Comparison of ENCODE assay signal across 9 mouse cellular contexts in the genomic region with DNA sequence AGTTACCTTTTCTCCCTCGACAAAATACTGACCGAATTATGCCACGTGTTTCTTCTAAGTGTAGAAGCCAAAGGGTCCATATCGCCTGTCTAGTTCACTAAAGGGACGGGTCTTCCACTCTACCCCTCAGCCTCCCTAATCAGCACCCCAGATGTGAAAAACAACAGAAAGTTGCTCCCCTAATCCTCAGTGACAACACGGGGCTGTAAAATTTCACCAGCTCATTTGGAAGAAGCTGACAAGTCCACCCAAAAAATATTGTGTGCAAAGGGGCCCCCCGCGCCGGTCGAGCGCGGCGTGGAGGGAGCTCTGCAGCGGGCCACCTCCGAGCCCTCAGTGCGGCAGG. TPM values are rescaled to one million over a fixed set of nuclear protein-coding genes. Genes with fewer than 3 reads are reported as not detected.
DNase-seq lines count a peak whose midpoint lies in the region; ATAC-seq and TF ChIP-seq lines count a peak whose summit lies in the region.
"Had no signal": no experiment of that assay in that cellular context is flagged by ENCODE, and none has a peak within 500 bp of the region (broad histone marks: within the 10 kb centered on the region; RNA-seq: fewer than 3 reads in every experiment).

No protein-coding gene starts in this region.

- peak; percentile 37; the same call in 1 of the 2 replicates for ATAC-seq in intestine, embryonic 16.5 days
- ATAC-seq in neural tube, embryonic 12.5 days (ENCODE audit: low FRiP score, low read depth), result 0 out of 2 replicates have a peak, but pooled peaks have one; percentile 5
- ATAC-seq in erythroid progenitor cell, adult 5-6 weeks (replicated peaks; ENCODE audit: low FRiP score, poor library complexity, severe bottlenecking), result no peak

- H3K4me3 ChIP-seq in layer of hippocampus, adult 2 months, result peak overlapping the region; percentile 48
- peak overlapping the region; percentile 58 for H3K4me3 ChIP-seq in embryonic fibroblast, embryonic 13.5 days (ENCODE audit: insufficient read depth, low read length)
- peak overlapping the region; percentile 57 for H3K4me3 ChIP-seq in intestine, embryonic 16.5 days (ENCODE audit: low read length)
- peak overlapping the region; percentile 54 for H3K4me3 ChIP-seq in neural tube, embryonic 12.5 days

- WGBS in intestine, embryonic 16.5 days, result 20% methylated on average over 16 of the region's 16 CpGs
- WGBS in neural tube, embryonic 12.5 days, result 26% methylated on average over 16 of the region's 16 CpGs

- peak overlapping the region; percentile 60 for H3K4me2 ChIP-seq in intestine, embryonic 16.5 days (ENCODE audit: low read depth, low read length)
- peak overlapping the region; percentile 58 for H3K4me2 ChIP-seq in neural tube, embryonic 12.5 days (replicated peaks)

- no peak for TF ChIP-seq POLR2A in embryonic fibroblast, embryonic 13.5 days (IDR thresholded peaks at IDR 0.05; ENCODE audit: low read depth, low read length)

- H3K36me3 ChIP-seq in intestine, embryonic 16.5 days (ENCODE audit: control insufficient read depth, insufficient read depth, low read length), result no peaks in the 10 kb centered on the region
- no peaks in the 10 kb centered on the region for H3K36me3 ChIP-seq in neural tube, embryonic 12.5 days

- DNase-seq in layer of hippocampus, adult 2 months (ENCODE audit: low spot score in 2 of 2), result no peak
- no peak for DNase-seq in layer of hippocampus, adult 9-11 months
- DNase-seq in right cerebral cortex, postnatal 10 days (ENCODE audit: low spot score in 2 of 2), result no peak
- DNase-seq in cerebellum, adult 18-20 months, result no peak

- H3K27ac ChIP-seq in layer of hippocampus, adult 2 months, result peak overlapping the region; percentile 53; the same call in 1 of the 2 replicates
- H3K27ac ChIP-seq in embryonic fibroblast, embryonic 13.5 days (ENCODE audit: insufficient read depth, low read length), result no peak overlapping the region
- H3K27ac ChIP-seq in intestine, embryonic 16.5 days (ENCODE audit: low read length), result no peak overlapping the region
- 0 out of 2 replicates have a peak overlapping the region, but pooled peaks have one; percentile 57 for H3K27ac ChIP-seq in neural tube, embryonic 12.5 days

- no peaks in the 10 kb centered on the region for H3K4me1 ChIP-seq in embryonic fibroblast, embryonic 13.5 days (ENCODE audit: control insufficient read depth, insufficient read depth, low read length)
- no peaks in the 10 kb centered on the region for H3K4me1 ChIP-seq in intestine, embryonic 16.5 days (ENCODE audit: control insufficient read depth, insufficient read depth, low read length)
- H3K4me1 ChIP-seq in neural tube, embryonic 12.5 days, result no peaks in the 10 kb centered on the region

- no peaks in the 10 kb centered on the region for H3K9me3 ChIP-seq in intestine, embryonic 16.5 days (ENCODE audit: control insufficient read depth, low read length)
- H3K9me3 ChIP-seq in neural tube, embryonic 12.5 days, result no peaks in the 10 kb centered on the region

- H3K27me3 ChIP-seq in intestine, embryonic 16.5 days (replicated peaks; ENCODE audit: control insufficient read depth, insufficient read depth, low read length), result 0 out of 2 replicates have a peak, but pooled peaks cover 3% of the 10 kb centered on the region
- H3K27me3 ChIP-seq in neural tube, embryonic 12.5 days (replicated peaks), result no peaks in the 10 kb centered on the region

- TF ChIP-seq CTCF in layer of hippocampus, adult 2 months (conservative IDR thresholded peaks at IDR 0.05), result no peak
- TF ChIP-seq CTCF in embryonic fibroblast, embryonic 13.5 days (IDR thresholded peaks at IDR 0.05; ENCODE audit: borderline replicate concordance, insufficient read depth, low read length), result no peak

- H3K9ac ChIP-seq in intestine, embryonic 16.5 days (ENCODE audit: low read depth, low read length), result no peak overlapping the region; the same call in 1 of the 2 replicates
- H3K9ac ChIP-seq in neural tube, embryonic 12.5 days, result peak overlapping the region; percentile 70

RNA-seq across cellular contexts. Expression of a gene that starts 8.0 kb away (rescaled TPM):
- total RNA-seq in layer of hippocampus, adult 2 months (2021), result not detected
- polyA plus RNA-seq in embryonic fibroblast, embryonic 13.5 days (2011; ENCODE audit: insufficient read length, low read depth, missing spikeins), result not detected in 2 replicates
- polyA plus RNA-seq in intestine, embryonic 16.5 days (2015; fragmentation: Nextera tagmentation; extraction: Ambion mirVana), result not detected in 2 replicates
- polyA plus RNA-seq in neural tube, embryonic 12.5 days (2016; fragmentation: Nextera tagmentation; extraction: Ambion mirVana), result not detected in 2 replicates
- total RNA-seq in erythroid progenitor cell, adult 5-6 weeks (2015; ENCODE audit: low replicate concordance), result not detected in 2 replicates
- not detected in 2 replicates for total RNA-seq in erythroid progenitor cell, adult 5-6 weeks (2017; ENCODE audit: low replicate concordance)
- total RNA-seq: gastrocnemius, postnatal 10 days had no signal

RNA-seq across cellular contexts. Expression of a gene that starts 45.4 kb away (rescaled TPM):
- 10 to 100 TPM in 1 of 2 experiments, 1 to 10 TPM in 1; 8.6 to 11.3 TPM for total RNA-seq in layer of hippocampus, adult 2 months (2021)
- polyA plus RNA-seq in embryonic fibroblast, embryonic 13.5 days (2011; ENCODE audit: insufficient read length, low read depth, missing spikeins), result 10.4 and 14.0 TPM in 2 replicates
- 3.6 TPM in 2 replicates for polyA plus RNA-seq in intestine, embryonic 16.5 days (2015; fragmentation: Nextera tagmentation; extraction: Ambion mirVana)
- polyA plus RNA-seq in neural tube, embryonic 12.5 days (2016; fragmentation: Nextera tagmentation; extraction: Ambion mirVana), result 16.0 and 16.6 TPM in 2 replicates
- total RNA-seq in erythroid progenitor cell, adult 5-6 weeks (2015; ENCODE audit: low replicate concordance), result 88.4 and 88.7 TPM in 2 replicates
- 96.7 and 97.0 TPM in 2 replicates for total RNA-seq in erythroid progenitor cell, adult 5-6 weeks (2017; ENCODE audit: low replicate concordance)

Comparison
In these comparisons a context has a peak if more than half of its experiments do, and no peak if none do; other contexts are left out.
1. H3K27ac ChIP-seq: peak in layer of hippocampus, adult 2 months (single experiment) and neural tube, embryonic 12.5 days (single experiment); none in embryonic fibroblast, embryonic 13.5 days (single experiment) and intestine, embryonic 16.5 days (single experiment).
2. Peak in every context shown above with its lines, with median percentiles within 50 percentile points of each other: H3K4me3 ChIP-seq.